ENCODE assay signal across 8 mouse cellular contexts in genomic region chr17:56035216-56035615, GRCm38 (mm10). TPM values are rescaled to one million over a fixed set of nuclear protein-coding genes. Genes with fewer than 3 reads are reported as not detected.
DNase-seq lines count a peak whose midpoint lies in the region; ATAC-seq lines count a peak whose summit lies in the region.
"Had no signal": no experiment of that assay in that cellular context is flagged by ENCODE, and none has a peak within 500 bp of the region (broad histone marks: within the 10 kb centered on the region; RNA-seq: fewer than 3 reads in every experiment).

No protein-coding gene starts in this region.

- H3K27me3 ChIP-seq in lung, embryonic 15.5 days, result no peaks in the 10 kb centered on the region
- no peaks in the 10 kb centered on the region for H3K27me3 ChIP-seq in forebrain, embryonic 11.5 days (ENCODE audit: control insufficient read depth, insufficient read depth, low read length)
- no peaks in the 10 kb centered on the region for H3K27me3 ChIP-seq in limb, embryonic 10.5 days (ENCODE audit: low read depth, poor library complexity, severe bottlenecking)
- H3K27me3 ChIP-seq in neural tube, embryonic 15.5 days (replicated peaks), result no peaks in the 10 kb centered on the region

- no peak for DNase-seq in lung, postnatal 14 days
- DNase-seq in forebrain, embryonic 11.5 days (ENCODE audit: low spot score), result no peak
- no peak for DNase-seq in limb, embryonic 10.5 days (ENCODE audit: low spot score)
- no peak for DNase-seq in layer of hippocampus, postnatal 25 days (ENCODE audit: extremely low spot score in 1 of 2, low spot score in 1 of 2)
- DNase-seq: adrenal gland, postnatal 25 days had no signal

- peak overlapping the region; percentile 93 for H3K9ac ChIP-seq in lung, embryonic 15.5 days
- peak overlapping the region; percentile 93 for H3K9ac ChIP-seq in forebrain, embryonic 11.5 days (ENCODE audit: low read length)
- H3K9ac ChIP-seq in neural tube, embryonic 15.5 days (replicated peaks), result peak overlapping the region; percentile 83

- H3K4me3 ChIP-seq in lung, embryonic 15.5 days, result peak overlapping the region; percentile 88
- H3K4me3 ChIP-seq in forebrain, embryonic 11.5 days (ENCODE audit: low read depth, low read length), result peak overlapping the region; percentile 85
- peak overlapping the region; percentile 91 for H3K4me3 ChIP-seq in limb, embryonic 10.5 days
- peak overlapping the region; percentile 80 for H3K4me3 ChIP-seq in neural tube, embryonic 15.5 days (replicated peaks)

- H3K4me1 ChIP-seq in lung, embryonic 15.5 days, result peaks cover 43% of the 10 kb centered on the region
- peaks cover 8% of the 10 kb centered on the region for H3K4me1 ChIP-seq in forebrain, embryonic 11.5 days (replicated peaks; ENCODE audit: control insufficient read depth, insufficient read depth, low read length)
- H3K4me1 ChIP-seq in limb, embryonic 10.5 days, result peaks cover 24% of the 10 kb centered on the region
- H3K4me1 ChIP-seq in neural tube, embryonic 15.5 days, result peaks cover 52% of the 10 kb centered on the region

- H3K27ac ChIP-seq in lung, embryonic 15.5 days, result no peak overlapping the region
- H3K27ac ChIP-seq in forebrain, embryonic 11.5 days (ENCODE audit: low read depth, low read length), result no peak overlapping the region
- peak overlapping the region; percentile 93; the same call in 1 of the 2 replicates for H3K27ac ChIP-seq in limb, embryonic 10.5 days
- H3K27ac ChIP-seq in neural tube, embryonic 15.5 days (replicated peaks), result no peak overlapping the region

- ATAC-seq in lung, embryonic 15.5 days (ENCODE audit: borderline replicate concordance, extremely low read depth, low FRiP score, low TSS enrichment), result no peak
- no peak for ATAC-seq in forebrain, embryonic 11.5 days (replicated peaks; ENCODE audit: low FRiP score)
- no peak for ATAC-seq in neural tube, embryonic 15.5 days (ENCODE audit: low FRiP score)
- ATAC-seq in erythroid progenitor cell, adult 5-6 weeks (replicated peaks; ENCODE audit: low FRiP score, poor library complexity, severe bottlenecking), result no peak

- 51% methylated on average over 4 of the region's 4 CpGs for WGBS in lung, embryonic 15.5 days
- 87% methylated on average over 4 of the region's 4 CpGs for WGBS in forebrain, embryonic 11.5 days
- WGBS in limb, embryonic 10.5 days, result 83% methylated on average over 4 of the region's 4 CpGs
- 83% methylated on average over 4 of the region's 4 CpGs for WGBS in neural tube, embryonic 15.5 days

- peak overlapping the region; percentile 68 for H3K4me2 ChIP-seq in lung, embryonic 15.5 days
- peak overlapping the region; percentile 57 for H3K4me2 ChIP-seq in forebrain, embryonic 11.5 days (ENCODE audit: low read depth, low read length, severe bottlenecking)
- peak overlapping the region; percentile 66 for H3K4me2 ChIP-seq in neural tube, embryonic 15.5 days

- H3K9me3 ChIP-seq in lung, embryonic 15.5 days, result no peaks in the 10 kb centered on the region
- H3K9me3 ChIP-seq in forebrain, embryonic 11.5 days (ENCODE audit: control insufficient read depth, low read length), result no peaks in the 10 kb centered on the region
- H3K9me3 ChIP-seq in limb, embryonic 10.5 days (replicated peaks), result no peaks in the 10 kb centered on the region
- H3K9me3 ChIP-seq in neural tube, embryonic 15.5 days (replicated peaks), result no peaks in the 10 kb centered on the region

- H3K36me3 ChIP-seq in lung, embryonic 15.5 days, result peaks cover 11% of the 10 kb centered on the region; the same call in 1 of the 2 replicates
- H3K36me3 ChIP-seq in forebrain, embryonic 11.5 days (ENCODE audit: control insufficient read depth, insufficient read depth, low read length), result peaks cover 2% of the 10 kb centered on the region; the same call in 1 of the 2 replicates
- H3K36me3 ChIP-seq in limb, embryonic 10.5 days, result peaks cover 50% of the 10 kb centered on the region
- H3K36me3 ChIP-seq in neural tube, embryonic 15.5 days, result peaks cover 18% of the 10 kb centered on the region

RNA-seq across cellular contexts. Expression of gene Sh3gl1, which starts 1.2 kb away (rescaled TPM):
- 169 and 174 TPM in 2 replicates for polyA plus RNA-seq in lung, embryonic 15.5 days (2015; fragmentation: Nextera tagmentation; extraction: Ambion mirVana)
- polyA plus RNA-seq in forebrain, embryonic 11.5 days (2014; fragmentation: Nextera tagmentation; extraction: Ambion mirVana), result 129 and 133 TPM in 2 replicates
- polyA plus RNA-seq in limb, embryonic 10.5 days (2016; fragmentation: Nextera tagmentation; extraction: Ambion mirVana), result 181 and 187 TPM in 2 replicates
- 105 and 114 TPM in 2 replicates for polyA plus RNA-seq in neural tube, embryonic 15.5 days (2015; fragmentation: Nextera tagmentation; extraction: Ambion mirVana)
- total RNA-seq in layer of hippocampus, postnatal 25 days (2021), result 10 to 100 TPM; 63.1 to 64.0 TPM
- 14.4 and 14.7 TPM in 2 replicates for total RNA-seq in erythroid progenitor cell, adult 5-6 weeks (2015; ENCODE audit: low replicate concordance)
- total RNA-seq in erythroid progenitor cell, adult 5-6 weeks (2017; ENCODE audit: low replicate concordance), result 27.6 and 28.1 TPM in 2 replicates

RNA-seq across cellular contexts. Expression of gene Chaf1a, which starts 5.0 kb away (rescaled TPM):
- polyA plus RNA-seq in lung, embryonic 15.5 days (2015; fragmentation: Nextera tagmentation; extraction: Ambion mirVana), result 31.4 and 32.4 TPM in 2 replicates
- polyA plus RNA-seq in forebrain, embryonic 11.5 days (2014; fragmentation: Nextera tagmentation; extraction: Ambion mirVana), result 38.0 and 38.6 TPM in 2 replicates
- polyA plus RNA-seq in limb, embryonic 10.5 days (2016; fragmentation: Nextera tagmentation; extraction: Ambion mirVana), result 54.7 and 60.2 TPM in 2 replicates
- polyA plus RNA-seq in neural tube, embryonic 15.5 days (2015; fragmentation: Nextera tagmentation; extraction: Ambion mirVana), result 4.0 and 10.1 TPM in 2 replicates
- total RNA-seq in layer of hippocampus, postnatal 25 days (2021), result 1 to 10 TPM; 3.9 to 4.9 TPM
- total RNA-seq in erythroid progenitor cell, adult 5-6 weeks (2015; ENCODE audit: low replicate concordance), result 26.4 and 28.1 TPM in 2 replicates
- 32.6 and 39.0 TPM in 2 replicates for total RNA-seq in erythroid progenitor cell, adult 5-6 weeks (2017; ENCODE audit: low replicate concordance)

RNA-seq across cellular contexts. Expression of gene Mpnd, which starts 29.7 kb away (rescaled TPM):
- 103 and 116 TPM in 2 replicates for polyA plus RNA-seq in lung, embryonic 15.5 days (2015; fragmentation: Nextera tagmentation; extraction: Ambion mirVana)
- polyA plus RNA-seq in forebrain, embryonic 11.5 days (2014; fragmentation: Nextera tagmentation; extraction: Ambion mirVana), result 164 and 191 TPM in 2 replicates
- polyA plus RNA-seq in limb, embryonic 10.5 days (2016; fragmentation: Nextera tagmentation; extraction: Ambion mirVana), result 115 and 130 TPM in 2 replicates
- 121 and 130 TPM in 2 replicates for polyA plus RNA-seq in neural tube, embryonic 15.5 days (2015; fragmentation: Nextera tagmentation; extraction: Ambion mirVana)
- 100 to 1,000 TPM; 110 to 116 TPM for total RNA-seq in layer of hippocampus, postnatal 25 days (2021)
- total RNA-seq in erythroid progenitor cell, adult 5-6 weeks (2015; ENCODE audit: low replicate concordance), result 4.0 and 6.7 TPM in 2 replicates
- total RNA-seq in erythroid progenitor cell, adult 5-6 weeks (2017; ENCODE audit: low replicate concordance), result 2.3 and 35.3 TPM in 2 replicates

RNA-seq across cellular contexts. Expression of gene Stap2, which starts 29.8 kb away (rescaled TPM):
- 17.4 and 18.3 TPM in 2 replicates for polyA plus RNA-seq in lung, embryonic 15.5 days (2015; fragmentation: Nextera tagmentation; extraction: Ambion mirVana)
- 5.3 and 6.4 TPM in 2 replicates for polyA plus RNA-seq in forebrain, embryonic 11.5 days (2014; fragmentation: Nextera tagmentation; extraction: Ambion mirVana)
- polyA plus RNA-seq in limb, embryonic 10.5 days (2016; fragmentation: Nextera tagmentation; extraction: Ambion mirVana), result 6.4 and 7.3 TPM in 2 replicates
- polyA plus RNA-seq in neural tube, embryonic 15.5 days (2015; fragmentation: Nextera tagmentation; extraction: Ambion mirVana), result 7.3 and 11.5 TPM in 2 replicates
- 1 to 10 TPM; 2.7 to 3.2 TPM for total RNA-seq in layer of hippocampus, postnatal 25 days (2021)
- not detected in 2 replicates for total RNA-seq in erythroid progenitor cell, adult 5-6 weeks (2015; ENCODE audit: low replicate concordance)
- 0.98 TPM in 1 of 2 replicates, not detected in the other for total RNA-seq in erythroid progenitor cell, adult 5-6 weeks (2017; ENCODE audit: low replicate concordance)

RNA-seq across cellular contexts. Expression of gene Ubxn6, which starts 39.6 kb away (rescaled TPM):
- polyA plus RNA-seq in lung, embryonic 15.5 days (2015; fragmentation: Nextera tagmentation; extraction: Ambion mirVana), result 37.5 and 41.3 TPM in 2 replicates
- polyA plus RNA-seq in forebrain, embryonic 11.5 days (2014; fragmentation: Nextera tagmentation; extraction: Ambion mirVana), result 39.0 and 43.2 TPM in 2 replicates
- 33.3 and 40.3 TPM in 2 replicates for polyA plus RNA-seq in limb, embryonic 10.5 days (2016; fragmentation: Nextera tagmentation; extraction: Ambion mirVana)
- polyA plus RNA-seq in neural tube, embryonic 15.5 days (2015; fragmentation: Nextera tagmentation; extraction: Ambion mirVana), result 65.3 and 79.4 TPM in 2 replicates
- 10 to 100 TPM; 83.3 to 87.4 TPM for total RNA-seq in layer of hippocampus, postnatal 25 days (2021)
- total RNA-seq in erythroid progenitor cell, adult 5-6 weeks (2015; ENCODE audit: low replicate concordance), result 4.7 and 8.4 TPM in 2 replicates
- 1.9 and 5.6 TPM in 2 replicates for total RNA-seq in erythroid progenitor cell, adult 5-6 weeks (2017; ENCODE audit: low replicate concordance)
